Mouse (Mus musculus) bone marrow, adult 2 months (tissue): ENCODE measurements around the gene Snrnp35. TPM values are rescaled to one million over a fixed set of nuclear protein-coding genes. Genes with fewer than 3 reads are reported as not detected.
A peak's percentile ranks its signal among the peaks of the same experiment; 100 is the strongest.

Source experiments
- H3K27ac ChIP-seq: fragments of 200-500 bp; 2 replicates; pipeline ENCODE4 v1.5.1; 2012; ENCODE audit warnings: low read depth, mild to moderate bottlenecking, control low read depth, inconsistent platforms, low read length; ENCODE audit not compliant: control insufficient read depth, poor library complexity, insufficient read depth
- H3K4me1 ChIP-seq: fragments of 200-500 bp; 2 replicates; pipeline ENCODE4 v1.6.1; 2011; ENCODE audit warnings: low read length; ENCODE audit not compliant: control insufficient read depth, insufficient read depth
- H3K4me3 ChIP-seq: fragments of 200-500 bp; replicated peaks from 2 replicates; pipeline ENCODE3; 2011; ENCODE audit warnings: mild to moderate bottlenecking, low read depth, low read length, control low read depth; ENCODE audit not compliant: control insufficient read depth
- CTCF ChIP-seq: fragments of 200-500 bp; IDR thresholded peaks from 2 replicates; pipeline ENCODE4 v1.5.1; 2011; ENCODE audit warnings: low read length, control low read depth; ENCODE audit not compliant: control insufficient read depth, insufficient read depth
- POLR2A ChIP-seq: fragments of 200-500 bp; IDR thresholded peaks from 2 replicates; pipeline ENCODE4 v1.6.1; 2011; ENCODE audit warnings: low read depth, mild to moderate bottlenecking, control low read depth, low read length, borderline replicate concordance; ENCODE audit not compliant: control insufficient read depth
- WGBS: fragments of 180-500 bp; shearing (Covaris S2); methylation state at CpG from one replicate; pipeline ENCODE4 v1.1.7; 2018; 5-methylcytosine and 5-hydroxymethylcytosine counted together
- polyA plus RNA-seq: library from polyadenylated mRNA; stranded (reverse); fragments of >200 nt; gene quantifications from 2 replicates; pipeline ENCODE4 v1.2.4, GENCODE M21; 2011; ENCODE audit warnings: low replicate concordance; ENCODE audit not compliant: missing spikeins, insufficient read depth, insufficient read length

Gene Snrnp35
- polyA plus RNA-seq, 1 experiment, result 24.2 TPM

DNA sequence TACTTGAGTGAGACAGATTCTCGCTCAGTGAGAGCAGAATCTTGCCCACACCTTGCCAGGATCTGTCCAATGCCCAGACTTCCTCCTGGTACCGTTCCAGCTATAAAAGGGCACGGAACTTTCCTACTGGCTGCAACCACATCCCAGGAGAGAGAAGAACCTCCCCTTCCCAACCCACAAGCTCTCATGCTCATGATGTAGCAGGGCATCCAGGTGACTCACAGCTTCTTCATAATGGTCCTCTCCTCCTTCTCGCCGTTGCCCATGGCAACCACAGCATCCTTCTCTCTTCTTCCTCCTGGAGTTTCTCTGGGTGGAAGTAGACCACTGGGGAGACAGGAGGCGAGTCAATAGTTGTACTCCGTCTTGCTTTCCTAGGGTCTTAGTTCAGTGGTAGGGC, 14.6 kb upstream of the Snrnp35 start:
- no peak for TF ChIP-seq POLR2A
- no peak for TF ChIP-seq CTCF
- Histone ChIP-seq H3K4me1 (peaks cover 5% of the 10 kb centered on the region), H3K4me3 (no peak overlapping the region), H3K27ac (no peak overlapping the region)
- WGBS, result 67% methylated on average over 7 of the region's 7 CpGs

DNA sequence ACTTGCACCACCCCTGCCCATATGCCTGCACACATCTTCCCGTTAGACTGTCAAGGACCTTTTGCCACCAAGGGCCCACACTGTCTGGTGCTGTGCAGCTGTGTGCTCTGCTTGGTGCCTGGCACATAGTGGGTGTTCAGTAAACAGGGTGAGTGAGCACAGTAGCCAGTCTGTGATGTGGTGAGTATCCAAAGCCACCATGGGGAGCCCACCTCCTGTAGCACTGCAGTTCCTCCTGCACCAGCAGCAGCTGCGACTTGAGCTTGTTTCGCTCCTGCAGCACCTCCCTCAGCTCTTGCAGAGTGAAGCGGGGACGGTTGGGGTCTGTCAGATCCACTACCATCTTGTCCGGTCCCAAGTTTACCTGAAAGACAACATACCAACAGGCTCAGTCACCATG, 13.4 kb upstream of the Snrnp35 start:
- no peak overlapping the region for H3K27ac ChIP-seq
- H3K4me3 ChIP-seq, result no peak overlapping the region
- WGBS, result 86% methylated on average over 6 of the region's 6 CpGs
- H3K4me1 ChIP-seq, result peaks cover 6% of the 10 kb centered on the region
- TF ChIP-seq CTCF, result no peak
- TF ChIP-seq POLR2A, result no peak

GRCm38 (mm10) chr5:124470591-124471171, 12.3 kb upstream of the Snrnp35 start:
- Histone ChIP-seq H3K27ac (no peak overlapping the region), H3K4me1 (peaks cover 8% of the 10 kb centered on the region), H3K4me3 (no peak overlapping the region)
- TF ChIP-seq POLR2A (no peak), CTCF (no peak)
- WGBS, result 68% methylated on average over 6 of the region's 6 CpGs

DNA sequence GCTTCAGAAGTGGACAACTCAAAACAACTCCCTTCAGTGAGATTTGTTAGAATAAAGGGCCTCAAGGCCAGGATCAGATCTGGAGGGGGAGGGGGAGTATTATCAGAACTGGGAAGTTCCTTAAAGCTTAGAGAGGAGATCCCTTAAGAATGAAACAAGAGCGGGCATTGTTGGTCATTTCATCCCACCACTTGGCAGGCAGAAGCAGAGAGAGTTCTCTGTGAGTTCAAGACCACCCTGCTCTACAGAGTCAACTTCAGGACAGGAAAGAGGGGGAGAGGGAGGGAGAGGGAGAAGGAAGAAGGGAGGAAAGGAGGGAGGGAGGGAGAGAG, 4.1 kb upstream of the Snrnp35 start:
- H3K4me3 ChIP-seq, result no peak overlapping the region
- WGBS, result 36% methylated on average over 1 of the region's 1 CpGs
- peak overlapping the region; percentile 54; the same call in 1 of the 2 replicates for H3K27ac ChIP-seq

GRCm38 (mm10) chr5:124480119-124480518, 2.8 kb upstream of the Snrnp35 start:
- H3K4me1 ChIP-seq, result peaks cover 2% of the 10 kb centered on the region
- WGBS, result 25% methylated on average over 4 of the region's 4 CpGs
- no peak for TF ChIP-seq POLR2A
- TF ChIP-seq CTCF, result no peak
- H3K27ac ChIP-seq, result peak overlapping the region; percentile 45; the same call in 1 of the 2 replicates
- no peak overlapping the region for H3K4me3 ChIP-seq

More for the DNA sequence above, 4.1 kb upstream of the Snrnp35 start:
- H3K4me1 ChIP-seq, result peaks cover 2% of the 10 kb centered on the region
- TF ChIP-seq POLR2A, result no peak
- no peak for TF ChIP-seq CTCF

GRCm38 (mm10) chr5:124481714-124482113, 1.2 kb upstream of the Snrnp35 start:
- Histone ChIP-seq H3K4me1 (no peaks in the 10 kb centered on the region; the same call in 1 of the 2 replicates), H3K4me3 (no peak overlapping the region), H3K27ac (no peak overlapping the region)
- no peak for TF ChIP-seq POLR2A
- no peak for TF ChIP-seq CTCF
- 77% methylated on average over 4 of the region's 4 CpGs for WGBS

DNA sequence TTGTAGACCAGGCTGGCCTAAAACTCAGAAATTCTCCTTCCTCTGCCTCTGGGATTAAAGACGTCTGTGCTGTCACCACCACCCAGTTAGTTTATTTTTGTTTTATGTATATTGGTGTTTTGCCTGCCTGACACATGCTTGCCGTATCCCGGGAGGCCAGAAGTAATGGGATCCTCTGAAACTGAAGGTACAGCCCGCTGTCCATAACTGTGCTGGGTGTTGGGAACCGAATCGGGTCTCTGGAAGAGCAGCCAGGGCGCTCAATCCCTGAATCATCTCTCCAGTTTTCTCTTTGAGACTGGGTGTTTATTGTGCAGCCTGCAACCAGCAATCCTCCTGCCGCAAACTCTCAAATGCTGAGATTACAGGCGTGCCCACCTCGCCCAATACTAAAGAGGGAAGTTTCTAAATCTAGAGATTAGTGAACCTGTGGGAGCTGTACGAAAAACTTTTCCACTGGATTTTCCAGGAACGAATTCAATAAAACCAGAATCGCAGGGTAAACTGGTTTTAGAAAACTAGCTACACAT, 433 bp upstream of the Snrnp35 start:
- peak overlapping the region; percentile 86 for H3K4me3 ChIP-seq
- no peaks in the 10 kb centered on the region; the same call in 1 of the 2 replicates for H3K4me1 ChIP-seq
- TF ChIP-seq CTCF (no peak), POLR2A (no peak)
- peak overlapping the region; percentile 98 for H3K27ac ChIP-seq
- WGBS, result 1% methylated on average over 13 of the region's 13 CpGs

DNA sequence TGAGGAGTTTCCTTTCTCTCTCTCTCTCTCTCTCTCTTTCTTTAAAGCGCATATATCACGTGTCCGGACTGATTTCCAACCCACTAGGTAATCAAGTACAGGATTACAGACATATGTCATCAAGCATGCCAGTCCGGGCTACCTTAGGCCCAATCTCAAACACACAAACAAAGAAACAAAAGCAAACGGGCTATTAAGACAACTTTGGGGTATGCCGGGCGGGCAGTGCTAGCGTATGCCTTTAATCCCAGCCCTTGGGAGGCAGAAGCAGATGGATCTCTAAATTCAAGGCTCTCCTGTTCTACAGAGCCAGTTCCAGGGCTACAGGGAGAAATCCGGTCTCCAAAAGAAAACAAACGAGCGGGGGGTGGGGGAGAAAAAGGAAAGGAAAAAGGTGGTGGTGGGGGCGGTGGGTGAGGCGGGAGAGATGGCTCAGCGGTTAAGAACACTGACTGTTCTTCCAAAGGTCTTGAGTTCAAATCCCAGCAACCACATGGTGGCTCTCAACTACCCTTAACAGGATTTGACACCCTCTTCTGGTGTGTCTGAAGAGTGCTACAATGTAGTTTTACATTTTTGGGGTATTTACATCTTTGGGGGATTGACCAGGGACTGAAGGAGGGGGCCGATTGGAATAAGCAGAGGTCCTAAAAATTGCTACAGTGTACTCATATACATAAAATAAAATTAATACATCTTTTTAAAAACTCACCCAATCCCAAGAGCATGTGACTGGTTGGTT, 892 bp downstream of the Snrnp35 start:
- no peaks in the 10 kb centered on the region; the same call in 1 of the 2 replicates for H3K4me1 ChIP-seq
- TF ChIP-seq CTCF, result no peak
- no peak for TF ChIP-seq POLR2A
- H3K4me3 ChIP-seq, result peak overlapping the region; percentile 90
- H3K27ac ChIP-seq, result peak overlapping the region; percentile 98
- WGBS, result 6% methylated on average over 15 of the region's 15 CpGs
